Mouse (Mus musculus) stomach, postnatal 0 days (tissue): Measurements from ENCODE around the gene Syt1. TPM values are rescaled to one million over a fixed set of nuclear protein-coding genes. Genes with fewer than 3 reads are reported as not detected.

Source experiments
- ATAC-seq: fragments of 200-750 bp; cut with Nextera tagmentation; 2 replicates; pipeline ENCODE4 v1.8.0; 2017; ENCODE audit not compliant: low FRiP score, low TSS enrichment
- DNase-seq: peaks from one replicate; pipeline ENCODE4 v3.0.0-alpha.2; 2016; ENCODE audit warnings: low spot score
- H3K27ac ChIP-seq: fragments of 300-500 bp; sonication (generic); replicated peaks from 2 replicates; pipeline ENCODE4 v1.5.1; 2014; ENCODE audit warnings: mild to moderate bottlenecking, control low read depth
- H3K27me3 ChIP-seq: fragments of 300-500 bp; sonication (generic); 2 replicates; pipeline ENCODE4 v1.6.1; 2014; ENCODE audit warnings: low read length; ENCODE audit not compliant: control insufficient read depth, insufficient read depth
- H3K36me3 ChIP-seq: fragments of 300-500 bp; sonication (generic); 2 replicates; pipeline ENCODE4 v1.6.1; 2014; ENCODE audit warnings: low read length, mixed read lengths; ENCODE audit not compliant: control insufficient read depth, insufficient read depth
- H3K4me1 ChIP-seq: fragments of 300-500 bp; sonication (generic); replicated peaks from 2 replicates; pipeline ENCODE4 v1.6.1; 2014; ENCODE audit warnings: antibody characterized with exemption; ENCODE audit not compliant: control insufficient read depth, insufficient read depth
- H3K4me2 ChIP-seq: fragments of 300-500 bp; sonication (generic); replicated peaks from 2 replicates; pipeline ENCODE4 v1.6.1; 2014; ENCODE audit warnings: low read depth, mild to moderate bottlenecking, control low read depth, moderate library complexity
- H3K4me3 ChIP-seq: fragments of 300-500 bp; sonication (generic); 2 replicates; pipeline ENCODE4 v1.5.1; 2014; ENCODE audit warnings: low read depth, low read length, control low read depth
- H3K9ac ChIP-seq: fragments of 300-500 bp; sonication (generic); 2 replicates; pipeline ENCODE4 v1.6.1; 2014; ENCODE audit warnings: mild to moderate bottlenecking, low read length, control low read depth, mixed read lengths
- H3K9me3 ChIP-seq: fragments of 300-500 bp; sonication (generic); 2 replicates; pipeline ENCODE4 v1.6.1; 2016; ENCODE audit warnings: low read length; ENCODE audit not compliant: control insufficient read depth
- CTCF ChIP-seq: IDR thresholded peaks from 2 replicates; pipeline ENCODE4 v1.5.1; 2016; ENCODE audit warnings: antibody characterized with exemption, low read depth, mild to moderate bottlenecking, moderate library complexity
- EP300 ChIP-seq: optimal IDR thresholded peaks from 2 replicates; pipeline ENCODE3; 2016; ENCODE audit warnings: antibody characterized with exemption
- WGBS: fragments of 180-500 bp; shearing (Covaris S2); extraction: QIAGEN DNeasy Blood & Tissue Kit; methylation state at CpG from one replicate; pipeline ENCODE4 v1.1.7; 2014; 5-methylcytosine and 5-hydroxymethylcytosine counted together
- polyA plus RNA-seq: library from polyadenylated mRNA; unstranded; fragments of >200 nt; fragmentation: Nextera tagmentation; extraction: Ambion mirVana; gene quantifications from 2 replicates; pipeline ENCODE4 v1.2.1, GENCODE M21; 2015

Syt1 gene
- polyA plus RNA-seq, 1 experiment from 2014 or later: 3.5 TPM

DNA sequence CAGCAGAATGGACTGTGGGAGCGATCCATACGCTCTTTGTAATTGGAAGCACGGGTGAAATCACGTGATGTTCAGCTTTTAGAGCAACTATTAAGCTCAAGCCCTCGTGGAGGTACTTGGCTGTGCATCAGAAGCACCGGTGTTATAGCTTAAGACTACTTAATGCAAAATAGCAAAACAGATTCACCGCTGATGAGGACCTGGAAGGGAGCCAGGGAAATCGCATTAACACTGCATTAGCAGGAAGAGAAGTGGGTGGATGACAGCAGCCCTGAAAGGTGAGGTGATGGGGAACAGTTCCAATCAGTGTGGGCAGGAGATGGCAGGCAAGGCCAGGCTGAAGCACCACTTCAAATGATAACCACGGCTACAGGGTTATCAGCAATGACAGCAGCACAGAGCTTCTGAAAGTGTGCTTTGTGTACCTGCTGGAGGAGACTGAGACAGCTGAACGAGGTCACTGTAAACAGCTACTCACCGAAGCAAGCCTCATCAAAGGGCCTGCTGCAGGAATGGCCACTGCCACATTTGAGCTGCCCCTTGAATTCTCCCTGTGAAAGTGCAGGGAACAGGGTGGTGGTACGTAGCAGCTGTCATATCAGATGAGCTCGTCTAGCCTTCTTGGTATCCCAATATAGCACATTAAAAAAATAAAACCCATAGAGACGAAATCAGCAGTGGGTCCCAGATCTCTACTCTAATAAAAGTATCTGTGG lies 330.9 kb downstream of the Syt1 start:
- Histone ChIP-seq H3K9me3 (no peaks in the 10 kb centered on the region), H3K36me3 (no peaks in the 10 kb centered on the region), H3K9ac (no peak overlapping the region), H3K4me3 (no peak overlapping the region), H3K27me3 (no peaks in the 10 kb centered on the region), H3K27ac (no peak overlapping the region), H3K4me1 (no peaks in the 10 kb centered on the region), H3K4me2 (no peak overlapping the region)
- TF ChIP-seq CTCF (no peak), EP300 (no peak)
- DNase-seq (no peak), ATAC-seq (no peak)
- 48% methylated on average over 14 of the region's 14 CpGs for WGBS

DNA sequence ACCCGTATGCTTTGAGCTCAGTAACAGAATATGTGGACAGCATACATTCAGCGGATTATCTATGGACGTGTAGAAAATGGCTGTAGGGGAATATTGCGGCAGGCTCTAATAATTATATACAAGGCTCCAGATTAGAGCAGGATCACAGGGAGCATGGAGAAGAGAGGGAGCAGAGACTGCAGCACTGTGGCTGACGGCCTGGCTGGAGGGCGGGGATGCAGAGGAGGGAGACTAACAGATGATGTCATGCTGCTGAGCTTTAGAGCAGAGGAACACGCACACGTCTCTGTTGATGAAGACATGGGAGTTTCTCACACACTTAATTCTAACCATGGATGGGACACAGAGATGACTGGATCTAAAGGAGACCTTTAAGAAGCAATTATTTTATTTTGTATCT lies 333.7 kb downstream of the Syt1 start:
- TF ChIP-seq EP300 (no peak), CTCF (no peak)
- Histone ChIP-seq H3K9me3 (no peaks in the 10 kb centered on the region), H3K4me3 (no peak overlapping the region), H3K4me2 (no peak overlapping the region), H3K27ac (no peak overlapping the region), H3K27me3 (no peaks in the 10 kb centered on the region), H3K9ac (no peak overlapping the region), H3K36me3 (no peaks in the 10 kb centered on the region), H3K4me1 (no peaks in the 10 kb centered on the region)
- ATAC-seq (no peak), DNase-seq (no peak)
- WGBS: 74% methylated on average over 8 of the region's 8 CpGs

GRCm38 (mm10) chr10:108668944-108669343 lies 341.8 kb downstream of the Syt1 start:
- no peaks in the 10 kb centered on the region for H3K27me3 ChIP-seq
- no peak overlapping the region for H3K4me2 ChIP-seq
- H3K9me3 ChIP-seq: no peaks in the 10 kb centered on the region
- H3K9ac ChIP-seq: no peak overlapping the region
- H3K27ac ChIP-seq: no peak overlapping the region
- DNase-seq (no peak), ATAC-seq (no peak)
- WGBS: 83% methylated on average over 3 of the region's 3 CpGs
- H3K36me3 ChIP-seq: no peaks in the 10 kb centered on the region
- no peak overlapping the region for H3K4me3 ChIP-seq
- TF ChIP-seq CTCF (no peak), EP300 (no peak)
- no peaks in the 10 kb centered on the region for H3K4me1 ChIP-seq

- no peak overlapping the region for H3K9ac ChIP-seq
- WGBS: 61% methylated on average over 3 of the region's 3 CpGs
- H3K9me3 ChIP-seq: no peaks in the 10 kb centered on the region
- no peak overlapping the region for H3K4me2 ChIP-seq
- no peak overlapping the region for H3K27ac ChIP-seq
- H3K4me1 ChIP-seq: no peaks in the 10 kb centered on the region
- ATAC-seq (no peak), DNase-seq (no peak)
- TF ChIP-seq EP300 (no peak), CTCF (no peak)
- no peak overlapping the region for H3K4me3 ChIP-seq
- no peaks in the 10 kb centered on the region for H3K27me3 ChIP-seq
- H3K36me3 ChIP-seq: no peaks in the 10 kb centered on the region
Measured at GRCm38 (mm10) chr10:108660295-108660694, 350.5 kb downstream of the Syt1 start.

DNA sequence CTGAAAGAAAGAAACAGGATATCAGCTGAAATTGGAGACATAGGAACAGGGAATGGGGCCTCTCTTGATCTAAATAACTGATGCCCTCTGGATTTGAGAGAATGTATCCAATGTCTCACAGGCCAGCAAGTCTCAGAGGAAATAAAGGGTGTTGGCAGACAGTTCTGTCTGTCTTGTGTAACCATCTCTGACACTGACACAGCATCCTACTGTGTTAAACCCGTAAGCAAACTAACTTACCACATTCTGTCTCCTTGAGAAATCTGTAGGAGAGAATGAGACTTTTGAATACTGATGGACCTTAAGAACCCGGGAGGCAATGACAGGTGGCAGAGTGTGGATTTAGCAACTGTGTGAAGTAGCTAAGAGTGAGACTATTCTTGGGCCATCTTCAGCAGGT lies 352.5 kb downstream of the Syt1 start:
- no peak overlapping the region for H3K4me2 ChIP-seq
- no peak overlapping the region for H3K9ac ChIP-seq
- H3K4me1 ChIP-seq: no peaks in the 10 kb centered on the region
- H3K9me3 ChIP-seq: no peaks in the 10 kb centered on the region
- no peak overlapping the region for H3K4me3 ChIP-seq
- DNase-seq (no peak), ATAC-seq (no peak)
- 80% methylated on average over 2 of the region's 2 CpGs for WGBS
- no peaks in the 10 kb centered on the region for H3K27me3 ChIP-seq
- H3K27ac ChIP-seq: no peak overlapping the region
- no peaks in the 10 kb centered on the region for H3K36me3 ChIP-seq
- no peak for TF ChIP-seq CTCF

- H3K4me3 ChIP-seq: no peak overlapping the region
- H3K27me3 ChIP-seq: no peaks in the 10 kb centered on the region
- DNase-seq (no peak), ATAC-seq (no peak)
- H3K27ac ChIP-seq: no peak overlapping the region
- H3K36me3 ChIP-seq: no peaks in the 10 kb centered on the region
- TF ChIP-seq CTCF (no peak), EP300 (no peak)
- no peaks in the 10 kb centered on the region for H3K4me1 ChIP-seq
- no peak overlapping the region for H3K9ac ChIP-seq
- no peaks in the 10 kb centered on the region for H3K9me3 ChIP-seq
- H3K4me2 ChIP-seq: no peak overlapping the region
Measured at GRCm38 (mm10) chr10:108657669-108658068, 353.1 kb downstream of the Syt1 start.
